Mouse (Mus musculus): ENCODE measurements at regions not wholly inside any gene's neighbourhood (a gene's known extent, or its start where the extent isn't known, plus 50 kb on each side); places are given as distances from the start of the nearest gene placed in this dataset.

GRCm38 (mm10) chr5:111789904-111790303 lies 56.2 kb downstream of the Gm26897 start:
- DNase-seq, result no peak

- DNase-seq, result no peak
Measured at GRCm38 (mm10) chr5:111790527-111790926, 56.8 kb downstream of the Gm26897 start.

GRCm38 (mm10) chr5:111791089-111791561 lies 57.4 kb downstream of the Gm26897 start:
- DNase-seq, result no peak

GRCm38 (mm10) chr5:111792746-111793145 lies 59.0 kb downstream of the Gm26897 start:
- no peak for DNase-seq

GRCm38 (mm10) chr5:111793178-111793577 lies 59.5 kb downstream of the Gm26897 start:
- no peak for DNase-seq

GRCm38 (mm10) chr5:111796889-111797288 lies 63.2 kb downstream of the Gm26897 start:
- DNase-seq, result no peak

GRCm38 (mm10) chr5:111799700-111800311 lies 66.1 kb downstream of the Gm26897 start:
- DNase-seq, result peak; percentile 66

- no peak for DNase-seq
Measured at GRCm38 (mm10) chr5:111800511-111800910, 66.8 kb downstream of the Gm26897 start.

GRCm38 (mm10) chr5:111801051-111801450 lies 67.3 kb downstream of the Gm26897 start:
- no peak for DNase-seq

GRCm38 (mm10) chr5:111804542-111804941 lies 70.8 kb downstream of the Gm26897 start:
- no peak for DNase-seq

- DNase-seq, result no peak
Measured at GRCm38 (mm10) chr5:111805150-111805549, 71.4 kb downstream of the Gm26897 start.

GRCm38 (mm10) chr5:111805761-111806191 lies 72.1 kb downstream of the Gm26897 start:
- DNase-seq, result no peak

- DNase-seq, result no peak
Measured at GRCm38 (mm10) chr5:111810079-111810808, 76.5 kb downstream of the Gm26897 start.

GRCm38 (mm10) chr5:111812581-111812980 lies 78.9 kb downstream of the Gm26897 start:
- no peak for DNase-seq

- no peak for DNase-seq
Measured at GRCm38 (mm10) chr5:111813090-111813753, 79.5 kb downstream of the Gm26897 start.

GRCm38 (mm10) chr5:111814893-111815760 lies 81.4 kb downstream of the Gm26897 start:
- DNase-seq, result no peak

- no peak for DNase-seq
Measured at GRCm38 (mm10) chr5:111820963-111821362, 87.2 kb downstream of the Gm26897 start.

- no peak for DNase-seq
Measured at GRCm38 (mm10) chr5:111822882-111823281, 89.2 kb downstream of the Gm26897 start.

- DNase-seq, result no peak
Measured at GRCm38 (mm10) chr5:111823420-111823819, 89.7 kb downstream of the Gm26897 start.

GRCm38 (mm10) chr5:111823842-111824241 lies 90.1 kb downstream of the Gm26897 start:
- no peak for DNase-seq

GRCm38 (mm10) chr5:111824600-111825130 lies 90.9 kb downstream of the Gm26897 start:
- DNase-seq, result peak; percentile 16

- DNase-seq, result no peak
Measured at GRCm38 (mm10) chr5:111829891-111830290, 96.2 kb downstream of the Gm26897 start.

All from kidney, adult 11 months (tissue).